Mouse (Mus musculus): ENCODE results near the gene Mpped2.

GRCm38 (mm10) chr2:106844766-106845678 lies 152.0 kb downstream of the Mpped2 start:
- TF ChIP-seq POLR2A (IDR thresholded peaks at IDR 0.05; ENCODE audit: extremely low read depth, insufficient read depth, low read length) (no peak), CTCF (IDR thresholded peaks at IDR 0.05; ENCODE audit: extremely low read depth, insufficient read depth, low read length) (no peak)

All from cortical plate, adult 2 months (tissue).